Mouse (Mus musculus): ENCODE results near the gene Hoxc9. TPM values are rescaled to one million over a fixed set of nuclear protein-coding genes. Genes with fewer than 3 reads are reported as not detected.

The Hoxc9 gene
- polyA plus RNA-seq, 1 experiment from 2014 or later: not detected

DNA sequence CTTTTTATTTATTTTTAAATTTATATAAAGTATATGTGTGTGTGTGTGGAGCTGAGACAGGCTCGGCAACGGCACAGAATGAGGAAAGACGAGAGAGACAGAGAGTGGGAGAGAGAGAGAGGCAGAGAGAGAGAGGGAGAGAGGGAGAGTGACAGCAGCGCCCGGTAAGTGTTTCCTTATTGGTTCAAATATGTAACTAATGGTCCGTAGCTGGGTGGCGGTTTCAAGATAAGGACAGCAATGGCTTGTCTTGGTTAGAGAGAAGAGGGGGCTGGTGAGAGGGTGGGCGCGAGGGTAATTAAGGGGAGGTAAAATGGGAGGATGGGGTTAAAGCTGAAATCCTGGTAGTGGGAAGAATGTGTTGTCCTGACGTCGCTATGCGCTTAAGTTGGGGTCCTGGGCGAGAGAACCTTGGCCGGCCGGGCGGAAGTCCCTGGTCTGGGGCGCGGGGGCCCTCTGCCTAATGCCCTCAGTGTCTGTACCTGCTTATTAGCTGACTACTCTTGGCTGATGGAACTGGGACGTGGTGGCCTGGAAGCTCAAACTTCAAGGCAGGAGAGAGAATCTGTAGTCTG lies 22.5 kb downstream of the Hoxc9 start:
- peak overlapping the region; percentile 67; the same call in 1 of the 2 replicates for H3K9ac ChIP-seq (ENCODE audit: low read length)
- H3K9me3 ChIP-seq (ENCODE audit: control insufficient read depth, low read length): no peaks in the 10 kb centered on the region
- no peaks in the 10 kb centered on the region for H3K36me3 ChIP-seq (ENCODE audit: control insufficient read depth, insufficient read depth, low read length)
- H3K4me3 ChIP-seq (ENCODE audit: control insufficient read depth in 1 of 2, insufficient read depth in 1 of 2, low read depth in 1 of 2, low read length in 2 of 2): peak overlapping the region; percentile 47 to 50
- H3K4me1 ChIP-seq (ENCODE audit: control insufficient read depth in 2 of 2, insufficient read depth in 2 of 2, low read length in 2 of 2): peaks cover 21 to 26% of the 10 kb centered on the region in 2 experiments
- ATAC-seq (ENCODE audit: insufficient number of reproducible peaks, insufficient read depth, low FRiP score, low read depth): no peak
- H3K27me3 ChIP-seq (ENCODE audit: control insufficient read depth, insufficient read depth, low read length): peaks cover 99% of the 10 kb centered on the region
- H3K27ac ChIP-seq (replicated peaks in 1 of 2; ENCODE audit: control insufficient read depth in 1 of 2, insufficient read depth in 1 of 2, low read depth in 2 of 2, low read length in 2 of 2): no peak overlapping the region
- WGBS: under 1% methylated on average over 19 of the region's 19 CpGs
- H3K4me2 ChIP-seq (ENCODE audit: low read length): peak overlapping the region; percentile 92

DNA sequence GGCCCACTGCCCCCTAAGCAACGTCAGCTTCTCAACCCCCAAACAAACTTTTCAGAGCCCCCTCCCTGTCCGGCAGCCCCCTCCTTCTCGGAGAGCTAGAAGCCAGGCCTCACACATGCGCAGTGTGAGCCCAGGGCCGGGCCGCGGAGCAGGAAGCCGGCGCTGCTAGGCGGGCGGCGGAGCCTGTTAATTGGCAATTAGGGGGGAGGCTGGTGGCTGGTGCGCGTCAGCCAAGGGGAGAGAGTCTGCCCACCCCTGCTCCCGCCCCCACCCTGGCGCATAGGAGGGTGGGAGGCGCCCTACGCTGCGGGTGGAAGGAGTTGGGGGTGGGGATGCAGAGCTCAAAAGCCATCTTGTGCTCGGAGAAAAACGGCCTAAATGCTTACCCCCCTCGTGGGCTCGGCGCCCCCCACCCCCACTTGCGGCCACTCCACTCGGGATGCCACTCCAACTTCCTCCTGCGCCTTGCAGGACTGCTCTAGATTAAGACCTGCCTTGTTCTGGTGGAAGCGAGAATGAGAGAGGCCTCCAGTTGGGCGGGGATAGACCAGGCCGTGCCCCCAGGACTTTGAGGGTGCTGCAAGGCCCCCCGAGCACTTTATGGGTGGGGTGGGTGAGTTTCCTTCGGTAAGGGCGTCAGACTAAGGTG lies 23.1 kb downstream of the Hoxc9 start:
- ATAC-seq (ENCODE audit: insufficient number of reproducible peaks, insufficient read depth, low FRiP score, low read depth): 0 out of 2 replicates have a peak, but pooled peaks have one; percentile 49
- H3K9me3 ChIP-seq (ENCODE audit: control insufficient read depth, low read length): no peaks in the 10 kb centered on the region
- H3K27me3 ChIP-seq (ENCODE audit: control insufficient read depth, insufficient read depth, low read length): peaks cover 99% of the 10 kb centered on the region
- peaks cover 21 to 26% of the 10 kb centered on the region in 2 experiments for H3K4me1 ChIP-seq (ENCODE audit: control insufficient read depth in 2 of 2, insufficient read depth in 2 of 2, low read length in 2 of 2)
- H3K4me3 ChIP-seq (ENCODE audit: control insufficient read depth in 1 of 2, insufficient read depth in 1 of 2, low read depth in 1 of 2, low read length in 2 of 2): peak overlapping the region; percentile 47 to 50
- H3K27ac ChIP-seq (replicated peaks in 1 of 2; ENCODE audit: control insufficient read depth in 1 of 2, insufficient read depth in 1 of 2, low read depth in 2 of 2, low read length in 2 of 2): no peak overlapping the region
- peak overlapping the region; percentile 67 for H3K9ac ChIP-seq (ENCODE audit: low read length)
- no peaks in the 10 kb centered on the region for H3K36me3 ChIP-seq (ENCODE audit: control insufficient read depth, insufficient read depth, low read length)
- H3K4me2 ChIP-seq (ENCODE audit: low read length): peak overlapping the region; percentile 92
- WGBS: 3% methylated on average over 33 of the region's 33 CpGs

DNA sequence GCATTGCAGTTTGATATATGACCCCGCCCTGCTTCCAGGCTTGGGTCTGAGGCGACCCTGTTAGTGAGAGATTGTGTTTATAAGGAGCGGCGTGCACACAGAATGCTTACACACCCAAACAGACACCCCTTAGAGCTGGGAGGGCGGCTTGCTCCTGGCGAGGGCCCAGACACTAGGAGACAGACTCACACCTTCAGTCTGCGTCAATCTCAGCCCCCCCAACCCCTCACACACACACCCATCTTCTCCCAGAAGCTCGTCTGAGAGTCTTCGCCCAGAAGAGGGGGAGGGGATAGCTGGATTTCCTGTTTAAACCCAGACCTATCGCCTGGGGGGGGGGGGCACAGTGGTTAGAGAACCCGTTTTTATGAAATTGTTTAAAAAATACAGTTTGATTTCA lies 23.7 kb downstream of the Hoxc9 start:
- H3K4me2 ChIP-seq (ENCODE audit: low read length): peak overlapping the region; percentile 92
- H3K9ac ChIP-seq (ENCODE audit: low read length): no peak overlapping the region
- peak overlapping the region; percentile 47 to 50; a peak in 1 of 4 replicates for H3K4me3 ChIP-seq (ENCODE audit: control insufficient read depth in 1 of 2, insufficient read depth in 1 of 2, low read depth in 1 of 2, low read length in 2 of 2)
- peaks cover 21 to 26% of the 10 kb centered on the region in 2 experiments for H3K4me1 ChIP-seq (ENCODE audit: control insufficient read depth in 2 of 2, insufficient read depth in 2 of 2, low read length in 2 of 2)
- no peaks in the 10 kb centered on the region for H3K9me3 ChIP-seq (ENCODE audit: control insufficient read depth, low read length)
- H3K27me3 ChIP-seq (ENCODE audit: control insufficient read depth, insufficient read depth, low read length): peaks cover 99% of the 10 kb centered on the region
- H3K36me3 ChIP-seq (ENCODE audit: control insufficient read depth, insufficient read depth, low read length): no peaks in the 10 kb centered on the region
- H3K27ac ChIP-seq (replicated peaks in 1 of 2; ENCODE audit: control insufficient read depth in 1 of 2, insufficient read depth in 1 of 2, low read depth in 2 of 2, low read length in 2 of 2): no peak overlapping the region
- WGBS: 23% methylated on average over 10 of the region's 11 CpGs
- no peak for ATAC-seq (ENCODE audit: insufficient number of reproducible peaks, insufficient read depth, low FRiP score, low read depth)

DNA sequence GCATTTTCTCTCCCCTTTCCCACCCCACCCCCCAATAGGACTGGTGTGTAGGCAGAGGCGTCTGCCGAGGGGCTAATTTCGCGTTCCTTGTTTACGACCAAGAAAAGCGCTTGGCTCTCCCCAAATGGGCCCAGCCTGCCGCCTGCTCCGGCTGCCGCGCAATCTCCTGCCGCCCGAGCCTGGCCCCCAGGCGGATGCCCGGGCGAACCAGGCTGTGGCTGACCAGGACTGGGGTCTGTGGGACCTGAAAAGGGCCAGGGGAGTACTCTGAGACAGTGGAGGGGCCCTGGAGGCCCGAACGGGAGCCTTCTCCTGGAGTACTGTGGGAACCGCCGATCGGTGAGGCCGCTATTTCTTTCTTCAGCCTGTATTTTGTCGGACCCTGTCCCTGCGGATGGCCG lies 24.3 kb downstream of the Hoxc9 start:
- WGBS: 9% methylated on average over 24 of the region's 24 CpGs
- Histone ChIP-seq H3K4me1 (ENCODE audit: control insufficient read depth in 2 of 2, insufficient read depth in 2 of 2, low read length in 2 of 2) (peaks cover 21 to 26% of the 10 kb centered on the region in 2 experiments), H3K4me2 (ENCODE audit: low read length) (peak overlapping the region; percentile 40), H3K27me3 (ENCODE audit: control insufficient read depth, insufficient read depth, low read length) (peaks cover 99% of the 10 kb centered on the region), H3K9me3 (ENCODE audit: control insufficient read depth, low read length) (no peaks in the 10 kb centered on the region), H3K9ac (ENCODE audit: low read length) (peak overlapping the region; percentile 49; the same call in 1 of the 2 replicates), H3K36me3 (ENCODE audit: control insufficient read depth, insufficient read depth, low read length) (no peaks in the 10 kb centered on the region), H3K4me3 (ENCODE audit: control insufficient read depth in 1 of 2, insufficient read depth in 1 of 2, low read depth in 1 of 2, low read length in 2 of 2) (peak overlapping the region in 1 of 2 experiments; percentile 19; a peak in 1 of 4 replicates), H3K27ac (replicated peaks in 1 of 2; ENCODE audit: control insufficient read depth in 1 of 2, insufficient read depth in 1 of 2, low read depth in 2 of 2, low read length in 2 of 2) (no peak overlapping the region)
- ATAC-seq (ENCODE audit: insufficient number of reproducible peaks, insufficient read depth, low FRiP score, low read depth): no peak

DNA sequence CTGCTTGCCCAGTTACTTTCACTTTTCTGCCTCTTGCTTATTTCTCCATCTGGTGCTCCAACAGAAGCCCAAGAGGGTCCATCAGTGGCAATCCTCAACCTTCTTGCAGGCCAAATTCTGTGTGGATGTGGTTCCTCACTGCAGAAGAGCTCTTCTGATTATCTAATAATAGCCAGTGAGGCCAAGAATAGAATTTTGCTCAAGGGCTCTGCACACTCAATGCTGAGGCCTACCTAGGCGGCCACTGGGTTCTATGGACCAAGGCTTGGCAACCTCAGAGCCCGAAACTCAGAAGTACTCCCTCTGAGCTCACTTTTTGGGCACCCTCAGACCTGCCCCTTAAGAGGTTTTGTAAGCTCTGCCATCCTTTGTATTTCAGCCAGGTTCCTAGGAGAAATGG lies 25.1 kb downstream of the Hoxc9 start:
- peaks cover 99% of the 10 kb centered on the region for H3K27me3 ChIP-seq (ENCODE audit: control insufficient read depth, insufficient read depth, low read length)
- H3K9ac ChIP-seq (ENCODE audit: low read length): no peak overlapping the region
- H3K27ac ChIP-seq (replicated peaks in 1 of 2; ENCODE audit: control insufficient read depth in 1 of 2, insufficient read depth in 1 of 2, low read depth in 2 of 2, low read length in 2 of 2): no peak overlapping the region
- no peak overlapping the region for H3K4me3 ChIP-seq (ENCODE audit: control insufficient read depth in 1 of 2, insufficient read depth in 1 of 2, low read depth in 1 of 2, low read length in 2 of 2)
- H3K4me1 ChIP-seq (ENCODE audit: control insufficient read depth in 2 of 2, insufficient read depth in 2 of 2, low read length in 2 of 2): peaks cover 21 to 26% of the 10 kb centered on the region in 2 experiments
- H3K9me3 ChIP-seq (ENCODE audit: control insufficient read depth, low read length): no peaks in the 10 kb centered on the region
- H3K36me3 ChIP-seq (ENCODE audit: control insufficient read depth, insufficient read depth, low read length): no peaks in the 10 kb centered on the region
- H3K4me2 ChIP-seq (ENCODE audit: low read length): peak overlapping the region; percentile 40
- no peak for ATAC-seq (ENCODE audit: insufficient number of reproducible peaks, insufficient read depth, low FRiP score, low read depth)
- 22% methylated on average over 2 of the region's 2 CpGs for WGBS

DNA sequence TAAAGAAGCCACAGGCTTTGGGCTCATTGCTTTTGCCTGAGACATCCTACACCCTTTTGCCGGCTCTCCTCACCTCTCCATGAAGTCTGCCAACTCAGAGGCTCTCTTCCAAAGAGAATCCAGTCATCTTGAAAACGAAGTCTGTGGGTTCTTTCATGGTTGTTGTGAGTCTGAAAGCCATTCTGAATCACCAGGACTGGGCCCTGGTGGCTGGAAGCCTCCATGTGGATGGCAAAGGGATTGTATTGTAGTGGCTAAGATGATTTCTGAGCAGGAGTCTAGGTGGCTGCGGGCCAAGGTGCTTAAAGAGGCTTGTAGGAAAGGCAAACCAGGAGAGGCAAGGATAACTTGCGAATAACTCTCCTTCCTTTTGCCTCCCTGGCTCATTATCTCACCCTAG lies 25.9 kb downstream of the Hoxc9 start:
- no peak for ATAC-seq (ENCODE audit: insufficient number of reproducible peaks, insufficient read depth, low FRiP score, low read depth)
- H3K27ac ChIP-seq (replicated peaks in 1 of 2; ENCODE audit: control insufficient read depth in 1 of 2, insufficient read depth in 1 of 2, low read depth in 2 of 2, low read length in 2 of 2): no peak overlapping the region
- H3K36me3 ChIP-seq (ENCODE audit: control insufficient read depth, insufficient read depth, low read length): no peaks in the 10 kb centered on the region
- H3K4me2 ChIP-seq (ENCODE audit: low read length): no peak overlapping the region
- peaks cover 99% of the 10 kb centered on the region for H3K27me3 ChIP-seq (ENCODE audit: control insufficient read depth, insufficient read depth, low read length)
- H3K4me1 ChIP-seq (ENCODE audit: control insufficient read depth in 2 of 2, insufficient read depth in 2 of 2, low read length in 2 of 2): peaks cover 21 to 26% of the 10 kb centered on the region in 2 experiments
- H3K9me3 ChIP-seq (ENCODE audit: control insufficient read depth, low read length): no peaks in the 10 kb centered on the region
- H3K4me3 ChIP-seq (ENCODE audit: control insufficient read depth in 1 of 2, insufficient read depth in 1 of 2, low read depth in 1 of 2, low read length in 2 of 2): no peak overlapping the region
- H3K9ac ChIP-seq (ENCODE audit: low read length): no peak overlapping the region
- 35% methylated on average over 4 of the region's 4 CpGs for WGBS

DNA sequence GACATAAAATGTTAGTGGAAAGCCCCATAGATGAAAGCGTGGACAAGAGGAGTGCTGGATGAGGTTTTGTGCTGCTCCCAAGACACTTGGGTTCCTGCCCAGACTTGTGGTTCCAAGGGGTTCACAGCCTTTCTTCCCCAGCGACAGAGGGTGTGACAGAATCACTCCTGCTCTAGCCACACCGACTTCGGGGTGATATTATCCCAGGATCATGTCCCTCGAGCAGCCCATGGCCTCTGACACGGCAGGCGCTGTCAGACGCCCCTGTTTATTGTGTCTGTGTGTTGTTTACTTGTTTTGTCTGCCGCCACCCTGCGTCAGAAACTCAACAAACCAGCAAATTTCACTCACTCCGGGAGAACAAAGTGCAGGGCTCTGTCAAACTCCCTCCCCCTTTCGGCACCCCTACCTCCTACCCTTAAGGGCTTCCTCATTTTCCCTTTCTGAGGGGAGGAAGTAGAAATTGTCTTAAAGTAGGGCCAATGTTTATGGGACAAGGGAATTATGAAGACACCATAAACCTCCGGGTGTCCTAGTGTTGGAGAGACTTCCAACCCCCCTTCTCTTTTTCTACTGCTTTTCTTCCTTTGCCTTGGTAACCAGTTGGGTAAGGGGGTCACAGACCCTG lies 26.7 kb downstream of the Hoxc9 start:
- no peak overlapping the region for H3K27ac ChIP-seq (replicated peaks in 1 of 2; ENCODE audit: control insufficient read depth in 1 of 2, insufficient read depth in 1 of 2, low read depth in 2 of 2, low read length in 2 of 2)
- peaks cover 99% of the 10 kb centered on the region for H3K27me3 ChIP-seq (ENCODE audit: control insufficient read depth, insufficient read depth, low read length)
- H3K36me3 ChIP-seq (ENCODE audit: control insufficient read depth, insufficient read depth, low read length): no peaks in the 10 kb centered on the region
- H3K4me3 ChIP-seq (ENCODE audit: control insufficient read depth in 1 of 2, insufficient read depth in 1 of 2, low read depth in 1 of 2, low read length in 2 of 2): no peak overlapping the region
- no peak for ATAC-seq (ENCODE audit: insufficient number of reproducible peaks, insufficient read depth, low FRiP score, low read depth)
- no peaks in the 10 kb centered on the region for H3K9me3 ChIP-seq (ENCODE audit: control insufficient read depth, low read length)
- no peak overlapping the region for H3K9ac ChIP-seq (ENCODE audit: low read length)
- WGBS: 19% methylated on average over 13 of the region's 13 CpGs
- H3K4me1 ChIP-seq (ENCODE audit: control insufficient read depth in 2 of 2, insufficient read depth in 2 of 2, low read length in 2 of 2): peaks cover 21 to 26% of the 10 kb centered on the region in 2 experiments
- H3K4me2 ChIP-seq (ENCODE audit: low read length): no peak overlapping the region

Measured in heart, embryonic 14.5 days (tissue).